Mouse (Mus musculus): Measurements from ENCODE around the gene Zfp341. TPM values are rescaled to one million over a fixed set of nuclear protein-coding genes. Genes with fewer than 3 reads are reported as not detected.

Gene Zfp341
- total and polyA plus RNA-seq, 3 experiments = 2.0 to 6.3 TPM; not detected in 1

- peaks cover 1% of the 10 kb centered on the region; the same call in 1 of the 2 replicates for H3K79me2 ChIP-seq (ENCODE audit: control insufficient read depth, insufficient read depth, low read length, poor library complexity)
- DNase-seq (ENCODE audit: low read depth, low spot score) = no peak
- TF ChIP-seq SIN3A (IDR thresholded peaks at IDR 0.05; ENCODE audit: low read length) (no peak; the same call in 1 of the 2 replicates), EP300 (IDR thresholded peaks at IDR 0.05; ENCODE audit: low read depth in 1 of 2, low read length in 2 of 2) (no peak), JUND (IDR thresholded peaks at IDR 0.05; ENCODE audit: low read depth, low read length) (no peak), MAZ (IDR thresholded peaks at IDR 0.05; ENCODE audit: low read depth, low read length) (no peak), MAFK (IDR thresholded peaks at IDR 0.05; ENCODE audit: borderline replicate concordance, low read depth, low read length) (no peak), MYB (IDR thresholded peaks at IDR 0.05; ENCODE audit: low read depth, low read length) (no peak), NRF1 (IDR thresholded peaks at IDR 0.05; ENCODE audit: insufficient read depth, low read depth, low read length, poor library complexity, severe bottlenecking) (no peak), GABPA (IDR thresholded peaks at IDR 0.05; ENCODE audit: low read depth, low read length) (no peak), GATA1 (IDR thresholded peaks at IDR 0.05; ENCODE audit: low read depth, low read length) (no peak), CTCF (IDR thresholded peaks at IDR 0.05 in 2 of 3, conservative IDR thresholded peaks at IDR 0.05 in 1 of 3; ENCODE audit: control insufficient read depth in 1 of 3, insufficient read depth in 1 of 3, low read depth in 2 of 3, low read length in 3 of 3, poor library complexity in 1 of 3, severe bottlenecking in 1 of 3) (no peak), POLR2A (IDR thresholded peaks at IDR 0.05; ENCODE audit: control insufficient read depth in 1 of 2, insufficient read depth in 1 of 2, low read depth in 1 of 2, low read length in 2 of 2, poor library complexity in 1 of 2) (no peak; a peak in 1 of 4 replicates), ELF1 (IDR thresholded peaks at IDR 0.05; ENCODE audit: low read depth, low read length) (peak; percentile 42; the same call in 1 of the 2 replicates), USF2 (IDR thresholded peaks at IDR 0.05; ENCODE audit: borderline replicate concordance in 1 of 2, insufficient read depth in 1 of 2, low read depth in 1 of 2, low read length in 2 of 2) (no peak), E2F4 (IDR thresholded peaks at IDR 0.05; ENCODE audit: borderline replicate concordance, low read depth, low read length) (no peak), ZC3H11A (IDR thresholded peaks at IDR 0.05; ENCODE audit: low read depth, low read length) (no peak), RCOR1 (IDR thresholded peaks at IDR 0.05; ENCODE audit: low read depth, low read length) (no peak), TCF12 (IDR thresholded peaks at IDR 0.05; ENCODE audit: low read depth, low read length) (0 out of 2 replicates have a peak, but pooled peaks have one; percentile 6), ZMIZ1 (IDR thresholded peaks at IDR 0.05; ENCODE audit: low read depth, low read length) (no peak)
- H3K9me3 ChIP-seq (replicated peaks; ENCODE audit: insufficient read depth, low read length) = no peaks in the 10 kb centered on the region
- H3K4me3 ChIP-seq (ENCODE audit: control insufficient read depth in 1 of 2, insufficient read depth in 1 of 2, low read depth in 2 of 2, low read length in 2 of 2) = peak overlapping the region; percentile 90 to 91
- H3K4me1 ChIP-seq (ENCODE audit: control insufficient read depth in 1 of 2, insufficient read depth in 2 of 2, low read length in 2 of 2) = peaks cover 2 to 3% of the 10 kb centered on the region in 2 experiments; a peak in 2 of 4 replicates
- peaks cover 0 to 3% of the 10 kb centered on the region in 2 experiments; a peak in 1 of 4 replicates for H3K36me3 ChIP-seq (ENCODE audit: control insufficient read depth in 1 of 2, insufficient read depth in 2 of 2, low read length in 2 of 2)
- peak overlapping the region; percentile 82 for H3K9ac ChIP-seq (ENCODE audit: control insufficient read depth, low read depth, low read length, poor library complexity, severe bottlenecking)
- H3K27ac ChIP-seq (ENCODE audit: control insufficient read depth, low read depth, low read length) = no peak overlapping the region
- no peaks in the 10 kb centered on the region for H3K27me3 ChIP-seq (ENCODE audit: control insufficient read depth in 1 of 2, insufficient read depth in 2 of 2, low read length in 2 of 2)
Measured at GRCm38 (mm10) chr2:154603007-154603637, 10.0 kb upstream of the Zfp341 start.

GRCm38 (mm10) chr2:154603638-154604153 lies 9.4 kb upstream of the Zfp341 start, which contains the start of gene Pxmp4:
Gene Pxmp4 (minus strand): TSS chr2:154603708.
- H3K27me3 ChIP-seq (ENCODE audit: control insufficient read depth in 1 of 2, insufficient read depth in 2 of 2, low read length in 2 of 2) = no peaks in the 10 kb centered on the region
- peak; percentile 99 for DNase-seq (ENCODE audit: low read depth, low spot score)
- peaks cover 2 to 5% of the 10 kb centered on the region in 2 experiments; a peak in 3 of 4 replicates for H3K4me1 ChIP-seq (ENCODE audit: control insufficient read depth in 1 of 2, insufficient read depth in 2 of 2, low read length in 2 of 2)
- H3K9me3 ChIP-seq (replicated peaks; ENCODE audit: insufficient read depth, low read length) = no peaks in the 10 kb centered on the region
- H3K36me3 ChIP-seq (ENCODE audit: control insufficient read depth in 1 of 2, insufficient read depth in 2 of 2, low read length in 2 of 2) = peaks cover 0 to 4% of the 10 kb centered on the region in 2 experiments; a peak in 2 of 4 replicates
- H3K27ac ChIP-seq (ENCODE audit: control insufficient read depth, low read depth, low read length) = peak within 1 kb of the TSS; percentile 64
- H3K4me3 ChIP-seq (ENCODE audit: control insufficient read depth in 1 of 2, insufficient read depth in 1 of 2, low read depth in 2 of 2, low read length in 2 of 2) = peak within 1 kb of the TSS; percentile 90 to 91
- H3K79me2 ChIP-seq (ENCODE audit: control insufficient read depth, insufficient read depth, low read length, poor library complexity) = peaks cover 1% of the 10 kb centered on the region; the same call in 1 of the 2 replicates
- peak within 1 kb of the TSS; percentile 82 for H3K9ac ChIP-seq (ENCODE audit: control insufficient read depth, low read depth, low read length, poor library complexity, severe bottlenecking)
- TF ChIP-seq MAZ (IDR thresholded peaks at IDR 0.05; ENCODE audit: low read depth, low read length) = no peak; the same call in 1 of the 2 replicates
- TF ChIP-seq NELFE (IDR thresholded peaks at IDR 0.05; ENCODE audit: low read depth, low read length) = peak; percentile 53
- peak; percentile 78; the same call in 1 of the 2 replicates for TF ChIP-seq SIN3A (IDR thresholded peaks at IDR 0.05; ENCODE audit: low read length)
- TF ChIP-seq HCFC1 (IDR thresholded peaks at IDR 0.05; ENCODE audit: low read depth, low read length) = peak; percentile 65; the same call in 1 of the 2 replicates
- TF ChIP-seq E2F4 (IDR thresholded peaks at IDR 0.05; ENCODE audit: borderline replicate concordance, low read depth, low read length) = no peak
- no peak for TF ChIP-seq SMC3 (IDR thresholded peaks at IDR 0.05; ENCODE audit: low read depth, low read length)
- TF ChIP-seq MYB (IDR thresholded peaks at IDR 0.05; ENCODE audit: low read depth, low read length) = no peak
- TF ChIP-seq POLR2AphosphoS2 (IDR thresholded peaks at IDR 0.05; ENCODE audit: low read length) = no peak; the same call in 1 of the 2 replicates
- TF ChIP-seq MYC (IDR thresholded peaks at IDR 0.05; ENCODE audit: low read depth, low read length) = no peak; the same call in 1 of the 2 replicates
- peak in 1 of 2 experiments; percentile 63; a peak in 2 of 4 replicates for TF ChIP-seq POLR2A (IDR thresholded peaks at IDR 0.05; ENCODE audit: control insufficient read depth in 1 of 2, insufficient read depth in 1 of 2, low read depth in 1 of 2, low read length in 2 of 2, poor library complexity in 1 of 2)
- no peak for TF ChIP-seq RCOR1 (IDR thresholded peaks at IDR 0.05; ENCODE audit: low read depth, low read length)
- 0 out of 4 replicates have a peak, but pooled peaks of 1 of the 2 experiments have one; percentile 20 for TF ChIP-seq EP300 (IDR thresholded peaks at IDR 0.05; ENCODE audit: low read depth in 1 of 2, low read length in 2 of 2)
- no peak for TF ChIP-seq BHLHE40 (IDR thresholded peaks at IDR 0.05; ENCODE audit: borderline replicate concordance, low read depth, low read length)
- TF ChIP-seq MAX (IDR thresholded peaks at IDR 0.05; ENCODE audit: low read length) = peak; percentile 52
- TF ChIP-seq CTCF (IDR thresholded peaks at IDR 0.05 in 2 of 3, conservative IDR thresholded peaks at IDR 0.05 in 1 of 3; ENCODE audit: control insufficient read depth in 1 of 3, insufficient read depth in 1 of 3, low read depth in 2 of 3, low read length in 3 of 3, poor library complexity in 1 of 3, severe bottlenecking in 1 of 3) = no peak
- TF ChIP-seq POLR2AphosphoS5 (IDR thresholded peaks at IDR 0.05; ENCODE audit: borderline replicate concordance, low read depth, low read length) = no peak
- TF ChIP-seq CHD2 (IDR thresholded peaks at IDR 0.05; ENCODE audit: low read length) = peak; percentile 82
